Mouse (Mus musculus): ENCODE measurements around the gene Gm5415. TPM values are rescaled to one million over a fixed set of nuclear protein-coding genes. Genes with fewer than 3 reads are reported as not detected.
"Not testable (repeated sequence)": the region's sequence is repeated elsewhere in the genome, so short reads cannot be mapped to it uniquely, and the experiment has no call there.

Gene Gm5415
- not detected in 2 replicates for polyA plus RNA-seq (2011; ENCODE audit: insufficient read depth, insufficient read length, low replicate concordance, missing spikeins)

DNA sequence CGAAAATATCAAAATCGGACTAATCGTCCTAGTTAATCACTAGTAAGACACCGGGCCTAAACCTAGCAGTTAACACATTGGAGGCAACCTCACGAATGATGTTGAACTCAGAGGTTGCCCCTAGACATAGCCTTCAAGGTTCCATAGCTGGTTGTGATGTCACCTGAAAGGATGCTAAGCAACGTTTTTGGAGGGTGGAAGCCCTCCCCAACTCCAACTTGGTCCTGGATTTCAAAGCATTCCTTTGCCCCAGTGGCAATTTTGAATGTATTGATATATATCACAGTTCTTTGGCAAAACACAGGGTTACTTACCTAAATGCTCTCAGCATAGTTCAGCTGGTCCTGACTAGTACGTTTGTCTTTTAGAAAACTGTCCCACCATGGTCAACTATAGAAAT lies at the start of gene Gm5415:
Gene Gm5415 (minus strand): TSS at position 101 of the 400 bp plus-strand sequence.
- not testable (repeated sequence) for H3K27ac ChIP-seq (ENCODE audit: control insufficient read depth, insufficient read depth, low read depth, low read length, poor library complexity); H3K4me3 ChIP-seq (replicated peaks; ENCODE audit: control insufficient read depth, low read depth, low read length); H3K4me1 ChIP-seq (ENCODE audit: control insufficient read depth, insufficient read depth, low read length)
- WGBS: 57% methylated on average over 2 of the region's 7 CpGs

- Histone ChIP-seq H3K27ac (ENCODE audit: control insufficient read depth, insufficient read depth, low read depth, low read length, poor library complexity) (no peak overlapping the region), H3K4me1 (ENCODE audit: control insufficient read depth, insufficient read depth, low read length) (no peaks in the 10 kb centered on the region), H3K4me3 (replicated peaks; ENCODE audit: control insufficient read depth, low read depth, low read length) (no peak overlapping the region)
- 82% methylated on average over 2 of the region's 2 CpGs for WGBS
- TF ChIP-seq CTCF (IDR thresholded peaks at IDR 0.05; ENCODE audit: control insufficient read depth, insufficient read depth, low read length) (no peak), POLR2A (IDR thresholded peaks at IDR 0.05; ENCODE audit: borderline replicate concordance, control insufficient read depth, low read depth, low read length) (no peak)
Observed at GRCm38 (mm10) chr1:32568901-32569300, 21.8 kb upstream of the Gm5415 start.

GRCm38 (mm10) chr1:32553925-32554324 lies 6.8 kb upstream of the Gm5415 start:
- Histone ChIP-seq H3K27ac (ENCODE audit: control insufficient read depth, insufficient read depth, low read depth, low read length, poor library complexity) (no peak overlapping the region), H3K4me3 (replicated peaks; ENCODE audit: control insufficient read depth, low read depth, low read length) (no peak overlapping the region), H3K4me1 (ENCODE audit: control insufficient read depth, insufficient read depth, low read length) (no peaks in the 10 kb centered on the region)
- WGBS: 47% methylated on average over 4 of the region's 4 CpGs
- TF ChIP-seq POLR2A (IDR thresholded peaks at IDR 0.05; ENCODE audit: borderline replicate concordance, control insufficient read depth, low read depth, low read length): no peak
- no peak for TF ChIP-seq CTCF (IDR thresholded peaks at IDR 0.05; ENCODE audit: control insufficient read depth, insufficient read depth, low read length)

GRCm38 (mm10) chr1:32553459-32553858 lies 6.4 kb upstream of the Gm5415 start:
- no peak for TF ChIP-seq POLR2A (IDR thresholded peaks at IDR 0.05; ENCODE audit: borderline replicate concordance, control insufficient read depth, low read depth, low read length)
- no peak for TF ChIP-seq CTCF (IDR thresholded peaks at IDR 0.05; ENCODE audit: control insufficient read depth, insufficient read depth, low read length)
- WGBS: 80% methylated on average over 3 of the region's 3 CpGs
- Histone ChIP-seq H3K4me3 (replicated peaks; ENCODE audit: control insufficient read depth, low read depth, low read length) (no peak overlapping the region), H3K4me1 (ENCODE audit: control insufficient read depth, insufficient read depth, low read length) (no peaks in the 10 kb centered on the region), H3K27ac (ENCODE audit: control insufficient read depth, insufficient read depth, low read depth, low read length, poor library complexity) (no peak overlapping the region)

DNA sequence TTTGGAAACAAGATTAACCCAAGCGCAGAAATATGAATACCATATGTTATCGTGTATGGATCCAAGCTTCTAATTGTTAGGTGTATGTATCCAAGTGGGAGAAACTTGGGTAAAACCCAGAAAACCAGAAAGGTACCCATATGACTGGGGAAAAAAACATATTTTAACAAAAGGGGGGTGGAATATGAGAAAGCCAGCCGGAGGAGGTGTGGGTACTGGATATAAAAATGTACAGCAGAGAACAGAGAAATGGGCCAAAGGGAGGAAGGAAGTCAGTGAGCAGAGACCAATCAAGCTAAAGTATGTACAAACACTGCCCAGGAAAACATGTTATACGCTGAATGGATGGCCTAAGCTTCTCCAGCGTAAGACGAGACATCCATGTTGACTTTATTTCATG lies 43.7 kb downstream of the Gm5415 start:
- no peak for TF ChIP-seq CTCF (IDR thresholded peaks at IDR 0.05; ENCODE audit: control insufficient read depth, insufficient read depth, low read length)
- no peak for TF ChIP-seq POLR2A (IDR thresholded peaks at IDR 0.05; ENCODE audit: borderline replicate concordance, control insufficient read depth, low read depth, low read length)
- 84% methylated on average over 6 of the region's 6 CpGs for WGBS
- H3K27ac ChIP-seq (ENCODE audit: control insufficient read depth, insufficient read depth, low read depth, low read length, poor library complexity): no peak overlapping the region
- no peak overlapping the region for H3K4me3 ChIP-seq (replicated peaks; ENCODE audit: control insufficient read depth, low read depth, low read length)
- H3K4me1 ChIP-seq (ENCODE audit: control insufficient read depth, insufficient read depth, low read length): no peaks in the 10 kb centered on the region
